Comparison of ENCODE assay signal across 8 mouse cellular contexts in the genomic region with DNA sequence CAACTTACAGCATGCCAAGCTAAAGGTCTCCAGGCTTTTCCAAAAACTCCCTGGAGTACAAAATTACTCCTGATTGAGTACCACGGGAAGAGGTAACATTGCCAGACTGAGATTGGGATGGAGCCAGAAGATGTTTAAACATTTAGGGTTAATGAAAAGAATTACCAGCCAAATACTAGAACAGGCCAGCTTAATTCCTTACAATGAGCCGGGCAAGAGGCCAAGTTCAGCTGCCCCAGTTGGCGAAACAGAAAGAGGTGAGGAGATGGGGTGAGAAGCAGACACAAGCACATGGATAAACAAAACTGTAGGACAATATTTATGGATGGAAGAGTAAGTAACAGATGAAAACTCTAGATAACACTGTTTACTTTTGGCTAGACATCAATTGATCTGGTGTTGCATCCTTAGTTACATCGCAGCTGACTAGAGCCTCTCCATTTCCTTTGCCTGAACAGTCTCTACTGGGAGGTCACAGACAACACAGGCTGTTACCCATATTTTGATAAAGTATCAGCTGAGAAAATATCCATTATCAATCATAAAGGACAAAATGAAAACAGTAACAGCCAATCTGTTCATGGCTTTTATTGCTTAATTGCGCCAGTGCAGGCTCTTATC.
DNase-seq lines count a peak whose midpoint lies in the region; ATAC-seq lines count a peak whose summit lies in the region.
"Had no signal": no experiment of that assay in that cellular context is flagged by ENCODE, and none has a peak within 500 bp of the region (broad histone marks: within the 10 kb centered on the region; RNA-seq: fewer than 3 reads in every experiment).

No protein-coding gene starts in this region.

- H3K27me3 ChIP-seq in hindbrain, embryonic 15.5 days: no peaks in the 10 kb centered on the region
- no peaks in the 10 kb centered on the region for H3K27me3 ChIP-seq in hindbrain, embryonic 13.5 days
- H3K27me3 ChIP-seq: megakaryocyte, embryonic 14.5 days had no signal

- no peaks in the 10 kb centered on the region for H3K9me3 ChIP-seq in hindbrain, embryonic 15.5 days
- H3K9me3 ChIP-seq in hindbrain, embryonic 13.5 days: no peaks in the 10 kb centered on the region

- H3K4me3 ChIP-seq in hindbrain, embryonic 15.5 days: no peak overlapping the region
- no peak overlapping the region for H3K4me3 ChIP-seq in hindbrain, embryonic 13.5 days
- H3K4me3 ChIP-seq: megakaryocyte, embryonic 14.5 days had no signal

- peak; percentile 59; the same call in 1 of the 2 replicates for ATAC-seq in hindbrain, embryonic 15.5 days (ENCODE audit: low FRiP score, low read depth)
- no peak for ATAC-seq in hindbrain, embryonic 13.5 days (ENCODE audit: low FRiP score)
- ATAC-seq in monocyte, adult 5-6 weeks (replicated peaks; ENCODE audit: insufficient number of reproducible peaks, low FRiP score, low TSS enrichment, poor library complexity, severe bottlenecking): no peak

- no peak overlapping the region for H3K4me2 ChIP-seq in hindbrain, embryonic 15.5 days
- H3K4me2 ChIP-seq in hindbrain, embryonic 13.5 days: no peak overlapping the region

- WGBS in hindbrain, embryonic 15.5 days: 59% methylated on average over 5 of the region's 5 CpGs
- WGBS in hindbrain, embryonic 13.5 days: 75% methylated on average over 5 of the region's 5 CpGs

- no peak overlapping the region for H3K27ac ChIP-seq in hindbrain, embryonic 15.5 days (replicated peaks)
- no peak overlapping the region for H3K27ac ChIP-seq in hindbrain, embryonic 13.5 days

- H3K9ac ChIP-seq in hindbrain, embryonic 15.5 days: no peak overlapping the region
- H3K9ac ChIP-seq in hindbrain, embryonic 13.5 days: no peak overlapping the region

- H3K4me1 ChIP-seq in hindbrain, embryonic 15.5 days (replicated peaks): peaks cover 9% of the 10 kb centered on the region; the same call in 1 of the 2 replicates
- H3K4me1 ChIP-seq in hindbrain, embryonic 13.5 days (replicated peaks): no peaks in the 10 kb centered on the region; the same call in 1 of the 2 replicates
- H3K4me1 ChIP-seq: megakaryocyte, embryonic 14.5 days had no signal

- no peaks in the 10 kb centered on the region for H3K36me3 ChIP-seq in hindbrain, embryonic 15.5 days
- no peaks in the 10 kb centered on the region for H3K36me3 ChIP-seq in hindbrain, embryonic 13.5 days

- peak; percentile 24 for DNase-seq in right cerebral cortex, postnatal 14 days
- DNase-seq in right cerebral cortex, postnatal 36 days (ENCODE audit: low spot score in 2 of 2): no peak
- peak; percentile 8 for DNase-seq in gastrocnemius, postnatal 25 days
- peak; percentile 54 for DNase-seq in right cerebral cortex, postnatal 4 days

Comparison
In these comparisons a context has a peak if more than half of its experiments do, and no peak if none do; other contexts are left out.
1. DNase-seq: peak in right cerebral cortex, postnatal 14 days (single experiment), gastrocnemius, postnatal 25 days (single experiment) and right cerebral cortex, postnatal 4 days (single experiment); none in right cerebral cortex, postnatal 36 days (0 of 2).